Mouse (Mus musculus) liver, adult 2 months (tissue): ENCODE data around the gene Ldb2. TPM values are rescaled to one million over a fixed set of nuclear protein-coding genes. Genes with fewer than 3 reads are reported as not detected.

ENCODE experiments used
- DNase-seq: peaks from one replicate; pipeline ENCODE4 v3.0.0-alpha.2; 2011; ENCODE audit warnings: low read depth, low spot score; ENCODE audit errors: extremely low read depth
- H3K27ac ChIP-seq: fragments of 200-500 bp; replicated peaks from 2 replicates; pipeline ENCODE4 v1.5.1; 2012; ENCODE audit warnings: low read depth, mild to moderate bottlenecking, control low read depth, inconsistent platforms, low read length; ENCODE audit not compliant: insufficient read depth
- H3K27me3 ChIP-seq: fragments of 200-500 bp; 2 replicates; pipeline ENCODE4 v1.6.1; 2012; ENCODE audit warnings: mild to moderate bottlenecking, moderate library complexity, low read length, inconsistent platforms; ENCODE audit not compliant: control insufficient read depth, insufficient read depth
- H3K36me3 ChIP-seq: fragments of 200-500 bp; 2 replicates; pipeline ENCODE4 v1.6.1; 2012; ENCODE audit warnings: low read length, inconsistent platforms; ENCODE audit not compliant: control insufficient read depth, insufficient read depth
- H3K4me1 ChIP-seq: fragments of 200-500 bp; 2 replicates; pipeline ENCODE4 v1.6.1; 2011; ENCODE audit warnings: low read length; ENCODE audit not compliant: control insufficient read depth, insufficient read depth
- H3K4me3 ChIP-seq: fragments of 200-500 bp; 2 replicates; pipeline ENCODE4 v1.5.1; 2011; ENCODE audit warnings: low read depth, mild to moderate bottlenecking, control low read depth, low read length, moderate library complexity; ENCODE audit not compliant: insufficient read depth
- H3K79me2 ChIP-seq: fragments of 200-500 bp; 2 replicates; pipeline ENCODE4 v1.6.1; 2012; ENCODE audit warnings: inconsistent platforms, mild to moderate bottlenecking, low read length, moderate library complexity; ENCODE audit not compliant: control insufficient read depth, insufficient read depth
- H3K9ac ChIP-seq: fragments of 200-500 bp; 2 replicates; pipeline ENCODE4 v1.6.1; 2012; ENCODE audit warnings: low read depth, mild to moderate bottlenecking, control low read depth, inconsistent platforms, low read length
- CTCF ChIP-seq: fragments of 200-500 bp; IDR thresholded peaks from 2 replicates; pipeline ENCODE4 v1.5.1; 2011; ENCODE audit warnings: low read depth, low read length, control low read depth
- POLR2A ChIP-seq: fragments of 200-500 bp; IDR thresholded peaks from 2 replicates; pipeline ENCODE4 v1.6.1; 2011; ENCODE audit warnings: low read length, control low read depth; ENCODE audit not compliant: insufficient read depth; ENCODE audit errors: extremely low read depth
- WGBS: fragments of 180-500 bp; shearing (Covaris S2); methylation state at CpG from one replicate; pipeline ENCODE4 v1.1.7; 2018; 5-methylcytosine and 5-hydroxymethylcytosine counted together
- polyA plus RNA-seq: library from polyadenylated mRNA; depleted of rRNA; stranded (reverse); fragments of >200 nt; gene quantifications from 2 replicates; pipeline ENCODE4 v1.2.3, GENCODE M21; 2012
- total RNA-seq: library from RNA; depleted of rRNA; stranded (reverse); fragments of >200 nt; gene quantifications from 2 replicates; pipeline ENCODE4 v1.2.3, GENCODE M21; 2014

Ldb2 gene
- total and polyA plus RNA-seq, 2 experiments = 5.6 to 6.4 TPM

GRCm38 (mm10) chr5:44608901-44609300 is 190.6 kb downstream of the Ldb2 start:
- no peak overlapping the region for H3K9ac ChIP-seq
- no peak overlapping the region for H3K4me3 ChIP-seq
- no peak overlapping the region for H3K27ac ChIP-seq
- H3K4me1 ChIP-seq = no peaks in the 10 kb centered on the region
- no peaks in the 10 kb centered on the region for H3K27me3 ChIP-seq
- no peaks in the 10 kb centered on the region for H3K79me2 ChIP-seq
- no peak for DNase-seq
- WGBS = 64% methylated on average over 2 of the region's 2 CpGs
- no peak for TF ChIP-seq POLR2A
- H3K36me3 ChIP-seq = no peaks in the 10 kb centered on the region

- no peak overlapping the region for H3K9ac ChIP-seq
- H3K4me1 ChIP-seq = no peaks in the 10 kb centered on the region
- no peak overlapping the region for H3K27ac ChIP-seq
- no peaks in the 10 kb centered on the region for H3K27me3 ChIP-seq
- no peaks in the 10 kb centered on the region for H3K79me2 ChIP-seq
- no peaks in the 10 kb centered on the region for H3K36me3 ChIP-seq
- TF ChIP-seq POLR2A (no peak), CTCF (no peak)
- 35% methylated on average over 1 of the region's 1 CpGs for WGBS
- H3K4me3 ChIP-seq = no peak overlapping the region
- DNase-seq = peak; percentile 16
Observed at GRCm38 (mm10) chr5:44601340-44601739, 198.1 kb downstream of the Ldb2 start.

GRCm38 (mm10) chr5:44593522-44594218 is 205.8 kb downstream of the Ldb2 start:
- H3K27ac ChIP-seq = peak overlapping the region; percentile 25; the same call in 1 of the 2 replicates
- H3K4me1 ChIP-seq = no peaks in the 10 kb centered on the region
- H3K79me2 ChIP-seq = no peaks in the 10 kb centered on the region
- no peak for DNase-seq
- TF ChIP-seq POLR2A (no peak), CTCF (no peak)
- H3K27me3 ChIP-seq = no peaks in the 10 kb centered on the region
- H3K4me3 ChIP-seq = no peak overlapping the region
- 79% methylated on average over 15 of the region's 15 CpGs for WGBS
- H3K36me3 ChIP-seq = no peaks in the 10 kb centered on the region
- no peak overlapping the region for H3K9ac ChIP-seq

GRCm38 (mm10) chr5:44590750-44591149 is 208.7 kb downstream of the Ldb2 start:
- H3K79me2 ChIP-seq = no peaks in the 10 kb centered on the region; the same call in 1 of the 2 replicates
- 83% methylated on average over 3 of the region's 3 CpGs for WGBS
- H3K36me3 ChIP-seq = no peaks in the 10 kb centered on the region
- H3K27ac ChIP-seq = no peak overlapping the region
- H3K27me3 ChIP-seq = no peaks in the 10 kb centered on the region
- H3K9ac ChIP-seq = no peak overlapping the region
- no peak for TF ChIP-seq CTCF
- no peak for TF ChIP-seq POLR2A
- H3K4me3 ChIP-seq = no peak overlapping the region
- no peaks in the 10 kb centered on the region for H3K4me1 ChIP-seq
- DNase-seq = no peak

GRCm38 (mm10) chr5:44589318-44589717 is 210.2 kb downstream of the Ldb2 start:
- TF ChIP-seq CTCF = no peak
- TF ChIP-seq POLR2A = no peak
- Histone ChIP-seq H3K27ac (no peak overlapping the region), H3K27me3 (no peaks in the 10 kb centered on the region), H3K4me3 (no peak overlapping the region), H3K9ac (no peak overlapping the region), H3K36me3 (no peaks in the 10 kb centered on the region), H3K79me2 (no peaks in the 10 kb centered on the region; the same call in 1 of the 2 replicates), H3K4me1 (no peaks in the 10 kb centered on the region)
- WGBS = 20% methylated on average over 1 of the region's 1 CpGs
- DNase-seq = peak; percentile 39

- no peak overlapping the region for H3K9ac ChIP-seq
- no peaks in the 10 kb centered on the region; the same call in 1 of the 2 replicates for H3K79me2 ChIP-seq
- 72% methylated on average over 5 of the region's 5 CpGs for WGBS
Observed at GRCm38 (mm10) chr5:44586571-44586970, 212.9 kb downstream of the Ldb2 start.

More at GRCm38 (mm10) chr5:44586571-44586970, 212.9 kb downstream of the Ldb2 start:
- TF ChIP-seq CTCF = no peak
- TF ChIP-seq POLR2A = no peak
- Histone ChIP-seq H3K4me1 (no peaks in the 10 kb centered on the region), H3K36me3 (no peaks in the 10 kb centered on the region), H3K27me3 (no peaks in the 10 kb centered on the region), H3K27ac (no peak overlapping the region), H3K4me3 (no peak overlapping the region)
- DNase-seq = peak; percentile 40
